Mouse (Mus musculus): ENCODE data around the gene Frg2f1. TPM values are rescaled to one million over a fixed set of nuclear protein-coding genes. Genes with fewer than 3 reads are reported as not detected.

Gene Frg2f1
- 3.8 TPM for polyA plus RNA-seq (2017; shearing (Covaris generic))

GRCm38 (mm10) chr4:119539031-119539824, at the start of gene Frg2f1:
Gene Frg2f1, minus strand, starts transcription at chr4:119539529.

GRCm38 (mm10) chr4:119536615-119537014, 2.7 kb downstream of the Frg2f1 start, which contains the start of gene Foxj3:
Gene Foxj3, plus strand, starts transcription at chr4:119537004.

GRCm38 (mm10) chr4:119492291-119492932, 46.9 kb downstream of the Frg2f1 start, which contains the start of gene Rimkla:
Gene Rimkla, minus strand, starts transcription at chr4:119492628.

Other genes with a start within 250 kb of the Frg2f1 start
- 472 TPM for gene Ybx1, start 244.9 kb downstream of the Frg2f1 start, polyA plus RNA-seq (2017; shearing (Covaris generic))
- gene Ppih, start 219.0 kb downstream of the Frg2f1 start, polyA plus RNA-seq (2017; shearing (Covaris generic)) = 24.0 TPM
- gene Ccdc30, start 124.0 kb downstream of the Frg2f1 start, polyA plus RNA-seq (2017; shearing (Covaris generic)) = 13.0 TPM
- 17.4 TPM for gene Ppcs, start 117.1 kb downstream of the Frg2f1 start, polyA plus RNA-seq (2017; shearing (Covaris generic))
- gene Zmynd12, start 116.7 kb downstream of the Frg2f1 start, polyA plus RNA-seq (2017; shearing (Covaris generic)) = not detected
- 0.67 TPM for gene Rimkla, start 46.9 kb downstream of the Frg2f1 start, polyA plus RNA-seq (2017; shearing (Covaris generic))
- 63.5 TPM for gene Foxj3, start 2.5 kb downstream of the Frg2f1 start, polyA plus RNA-seq (2017; shearing (Covaris generic))
- gene Guca2a, start 98.2 kb upstream of the Frg2f1 start, polyA plus RNA-seq (2017; shearing (Covaris generic)) = not detected
- not detected for gene Guca2b, start 119.4 kb upstream of the Frg2f1 start, polyA plus RNA-seq (2017; shearing (Covaris generic))
- 18.1 TPM for gene Hivep3, start 194.3 kb upstream of the Frg2f1 start, polyA plus RNA-seq (2017; shearing (Covaris generic))